Mouse (Mus musculus): Measurements from ENCODE around the gene Nup88. TPM values are rescaled to one million over a fixed set of nuclear protein-coding genes. Genes with fewer than 3 reads are reported as not detected.
"Not testable (repeated sequence)": the region's sequence is repeated elsewhere in the genome, so short reads cannot be mapped to it uniquely, and the experiment has no call there.

Nup88 gene
- polyA plus RNA-seq, 1 experiment from 2014 or later = 176 TPM

DNA sequence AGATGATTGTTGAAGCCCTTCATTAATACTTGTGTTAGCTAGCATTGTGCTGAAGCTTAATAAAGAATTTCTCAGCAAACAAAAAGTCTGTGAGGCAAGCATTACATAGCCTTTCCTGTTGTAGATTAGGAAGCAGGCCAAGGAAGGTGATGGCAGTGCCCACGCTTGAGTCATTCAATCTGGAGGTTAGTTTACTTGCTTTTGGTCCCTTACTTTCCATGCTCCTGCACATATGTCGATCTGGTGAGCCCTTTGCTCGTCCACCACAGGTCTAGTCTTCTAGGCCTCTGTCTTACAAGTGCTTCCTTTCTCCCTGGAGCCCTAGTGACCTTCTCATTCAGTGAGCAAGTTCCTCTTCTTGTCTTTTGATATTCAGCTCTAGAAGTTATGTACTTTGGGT, 63.1 kb downstream of the Nup88 start:
- no peak overlapping the region for H3K4me2 ChIP-seq (ENCODE audit: low read depth, low read length, severe bottlenecking)
- no peak overlapping the region for H3K27ac ChIP-seq (ENCODE audit: low read depth, low read length)
- 91% methylated on average over 3 of the region's 3 CpGs for WGBS
- H3K9me3 ChIP-seq (ENCODE audit: control insufficient read depth, low read length) = no peaks in the 10 kb centered on the region
- ATAC-seq (replicated peaks; ENCODE audit: low FRiP score) (no peak), DNase-seq (ENCODE audit: low spot score) (no peak)
- H3K4me3 ChIP-seq (ENCODE audit: low read depth, low read length) = no peak overlapping the region
- H3K36me3 ChIP-seq (ENCODE audit: control insufficient read depth, insufficient read depth, low read length) = peaks cover 4% of the 10 kb centered on the region
- no peaks in the 10 kb centered on the region for H3K4me1 ChIP-seq (replicated peaks; ENCODE audit: control insufficient read depth, insufficient read depth, low read length)
- H3K9ac ChIP-seq (ENCODE audit: low read length) = no peak overlapping the region
- no peaks in the 10 kb centered on the region for H3K27me3 ChIP-seq (ENCODE audit: control insufficient read depth, insufficient read depth, low read length)

DNA sequence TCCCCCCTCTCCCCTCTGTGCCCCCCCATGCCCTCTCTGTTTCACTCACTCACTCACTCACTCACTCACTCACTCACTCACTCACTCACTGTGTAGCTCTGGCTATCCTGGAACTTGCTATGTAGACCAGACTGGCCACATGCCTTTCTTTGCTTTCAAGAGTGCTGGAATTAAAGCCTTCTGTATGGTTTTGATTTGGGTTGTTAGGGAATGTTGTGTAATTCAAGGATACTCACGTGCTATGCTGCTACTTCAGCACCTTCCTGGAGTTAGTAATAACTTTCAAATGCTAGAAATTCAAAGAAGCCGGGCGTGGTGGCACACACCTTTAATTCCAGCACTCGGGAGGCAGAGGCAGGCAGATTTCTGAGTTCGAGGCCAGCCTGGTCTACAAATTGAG, 71.6 kb downstream of the Nup88 start:
- not testable (repeated sequence) for H3K9me3 ChIP-seq (ENCODE audit: control insufficient read depth, low read length); DNase-seq (ENCODE audit: low spot score)

GRCm38 (mm10) chr11:70897680-70898079, 72.1 kb downstream of the Nup88 start:
- Histone ChIP-seq H3K9me3 (ENCODE audit: control insufficient read depth, low read length) (no peaks in the 10 kb centered on the region), H3K27ac (ENCODE audit: low read depth, low read length) (no peak overlapping the region), H3K36me3 (ENCODE audit: control insufficient read depth, insufficient read depth, low read length) (peaks cover 14% of the 10 kb centered on the region), H3K4me2 (ENCODE audit: low read depth, low read length, severe bottlenecking) (no peak overlapping the region), H3K4me1 (replicated peaks; ENCODE audit: control insufficient read depth, insufficient read depth, low read length) (no peaks in the 10 kb centered on the region), H3K4me3 (ENCODE audit: low read depth, low read length) (no peak overlapping the region), H3K27me3 (ENCODE audit: control insufficient read depth, insufficient read depth, low read length) (no peaks in the 10 kb centered on the region), H3K9ac (ENCODE audit: low read length) (no peak overlapping the region)
- ATAC-seq (replicated peaks; ENCODE audit: low FRiP score) (no peak), DNase-seq (ENCODE audit: low spot score) (no peak)
- WGBS = 90% methylated on average over 3 of the region's 3 CpGs

More for the DNA sequence above, 71.6 kb downstream of the Nup88 start:
- not testable (repeated sequence) for H3K4me1 ChIP-seq (replicated peaks; ENCODE audit: control insufficient read depth, insufficient read depth, low read length); H3K4me3 ChIP-seq (ENCODE audit: low read depth, low read length); H3K9ac ChIP-seq (ENCODE audit: low read length); H3K27me3 ChIP-seq (ENCODE audit: control insufficient read depth, insufficient read depth, low read length); ATAC-seq (replicated peaks; ENCODE audit: low FRiP score); H3K27ac ChIP-seq (ENCODE audit: low read depth, low read length); H3K4me2 ChIP-seq (ENCODE audit: low read depth, low read length, severe bottlenecking)
- peaks cover 14% of the 10 kb centered on the region for H3K36me3 ChIP-seq (ENCODE audit: control insufficient read depth, insufficient read depth, low read length)
- WGBS = 88% methylated on average over 5 of the region's 5 CpGs

Other genes starting within 250 kb of the Nup88 start
- gene Zfp3, start 205.8 kb downstream of the Nup88 start, polyA plus RNA-seq (2014; fragmentation: Nextera tagmentation; extraction: Ambion mirVana) = 9.2 and 10.4 TPM in 2 replicates
- gene Scimp, start 157.4 kb downstream of the Nup88 start, polyA plus RNA-seq (2014; fragmentation: Nextera tagmentation; extraction: Ambion mirVana) = not detected in 2 replicates
- gene Rabep1, start 125.2 kb downstream of the Nup88 start, polyA plus RNA-seq (2014; fragmentation: Nextera tagmentation; extraction: Ambion mirVana) = 41.2 and 42.7 TPM in 2 replicates
- gene Rpain, start 240 bp upstream of the Nup88 start, polyA plus RNA-seq (2014; fragmentation: Nextera tagmentation; extraction: Ambion mirVana) = 84.0 and 84.6 TPM in 2 replicates
- 261 and 278 TPM in 2 replicates for gene C1qbp, start 13.1 kb upstream of the Nup88 start, polyA plus RNA-seq (2014; fragmentation: Nextera tagmentation; extraction: Ambion mirVana)
- 25.5 and 27.6 TPM in 2 replicates for gene Dhx33, start 34.5 kb upstream of the Nup88 start, polyA plus RNA-seq (2014; fragmentation: Nextera tagmentation; extraction: Ambion mirVana)
- 62.7 and 63.1 TPM in 2 replicates for gene Mis12, start 49.6 kb upstream of the Nup88 start, polyA plus RNA-seq (2014; fragmentation: Nextera tagmentation; extraction: Ambion mirVana)
- gene Derl2, start 49.9 kb upstream of the Nup88 start, polyA plus RNA-seq (2014; fragmentation: Nextera tagmentation; extraction: Ambion mirVana) = 35.9 and 41.3 TPM in 2 replicates
- 95.4 and 106 TPM in 2 replicates for gene 6330403K07Rik, start 63.5 kb upstream of the Nup88 start, polyA plus RNA-seq (2014; fragmentation: Nextera tagmentation; extraction: Ambion mirVana)
- 0.09 TPM in 1 of 2 replicates, not detected in the other for gene Nlrp1a, start 174.7 kb upstream of the Nup88 start, polyA plus RNA-seq (2014; fragmentation: Nextera tagmentation; extraction: Ambion mirVana)

Measured in forebrain, embryonic 11.5 days (tissue).